Comparison of ENCODE assay signal across 12 mouse cellular contexts in genomic region chr13:93936455-93936854, GRCm38 (mm10).
A peak's percentile ranks its signal among the peaks of the same experiment; 100 is the strongest.
DNase-seq lines count a peak whose midpoint lies in the region; ATAC-seq and TF ChIP-seq lines count a peak whose summit lies in the region.
"Had no signal": no experiment of that assay in that cellular context is flagged by ENCODE, and none has a peak within 500 bp of the region (broad histone marks: within the 10 kb centered on the region; RNA-seq: fewer than 3 reads in every experiment).

No protein-coding gene starts in this region.

- no peak for DNase-seq in forebrain, postnatal 0 days
- peak; percentile 30 for DNase-seq in retina, postnatal 1 day
- no peak for DNase-seq in retina, embryonic 14.5 days (ENCODE audit: low spot score)
- peak; percentile 55 to 76 for DNase-seq in cerebellum, adult 2 months
- DNase-seq in kidney, postnatal 25 days: peak; percentile 93 to 95
- no peak for DNase-seq in urinary bladder, postnatal 25 days (ENCODE audit: low spot score)
- DNase-seq in left cerebral cortex, postnatal 36 days (ENCODE audit: low spot score in 2 of 2): no peak
- DNase-seq: liver, postnatal 0 days had no signal

- H3K27ac ChIP-seq in forebrain, embryonic 16.5 days (ENCODE audit: low read length): no peak overlapping the region
- H3K27ac ChIP-seq in forebrain, postnatal 0 days (ENCODE audit: low read depth, low read length): no peak overlapping the region
- no peak overlapping the region for H3K27ac ChIP-seq in cerebellum, adult 2 months (ENCODE audit: insufficient read depth, low read length)
- H3K27ac ChIP-seq: hindbrain, embryonic 14.5 days; left cerebral cortex, adult 2 months had no signal

- WGBS in forebrain, embryonic 16.5 days: 36% methylated on average over 6 of the region's 6 CpGs
- 29% methylated on average over 6 of the region's 6 CpGs for WGBS in forebrain, postnatal 0 days
- 8% methylated on average over 6 of the region's 6 CpGs for WGBS in cerebellum, adult 2 months

- TF ChIP-seq POLR2A in cerebellum, adult 2 months (IDR thresholded peaks at IDR 0.05; ENCODE audit: borderline replicate concordance, insufficient read depth, low read length): no peak

- intact Hi-C loops in left cerebral cortex, postnatal 36 days (cut with DNase I): loop anchor here (5.0 kb wide), 1 partner anchor 49 kb away; no protein-coding TSS in a partner anchor

- no peaks in the 10 kb centered on the region for H3K36me3 ChIP-seq in forebrain, embryonic 16.5 days (ENCODE audit: control insufficient read depth, insufficient read depth)
- H3K36me3 ChIP-seq in forebrain, postnatal 0 days (ENCODE audit: insufficient read depth): no peaks in the 10 kb centered on the region

- TF ChIP-seq CTCF in forebrain, postnatal 0 days (IDR thresholded peaks at IDR 0.05; ENCODE audit: low read depth): no peak
- TF ChIP-seq CTCF in cerebellum, adult 2 months (IDR thresholded peaks at IDR 0.05; ENCODE audit: borderline replicate concordance, insufficient read depth, low read depth, low read length): no peak

- no peak overlapping the region for H3K4me3 ChIP-seq in forebrain, embryonic 16.5 days (replicated peaks; ENCODE audit: low read length)
- no peak overlapping the region for H3K4me3 ChIP-seq in forebrain, postnatal 0 days (ENCODE audit: low read depth, low read length)
- H3K4me3 ChIP-seq in cerebellum, adult 2 months (replicated peaks; ENCODE audit: insufficient read depth, low read depth, low read length): no peak overlapping the region
- H3K4me3 ChIP-seq: left cerebral cortex, adult 2 months; megakaryocyte, embryonic 14.5 days had no signal

- H3K4me1 ChIP-seq in forebrain, embryonic 16.5 days (replicated peaks; ENCODE audit: control insufficient read depth, insufficient read depth, low read length): peaks cover 9% of the 10 kb centered on the region
- no peaks in the 10 kb centered on the region for H3K4me1 ChIP-seq in forebrain, postnatal 0 days (ENCODE audit: insufficient read depth)
- peaks cover 8% of the 10 kb centered on the region; the same call in 1 of the 2 replicates for H3K4me1 ChIP-seq in cerebellum, adult 2 months (ENCODE audit: control insufficient read depth, insufficient read depth, low read length)

- no peaks in the 10 kb centered on the region for H3K9me3 ChIP-seq in forebrain, embryonic 16.5 days (ENCODE audit: control insufficient read depth, low read length)
- no peaks in the 10 kb centered on the region for H3K9me3 ChIP-seq in forebrain, postnatal 0 days (ENCODE audit: low read length)
- H3K9me3 ChIP-seq: megakaryocyte, embryonic 14.5 days had no signal

- no peaks in the 10 kb centered on the region for H3K27me3 ChIP-seq in forebrain, embryonic 16.5 days (replicated peaks; ENCODE audit: control insufficient read depth, insufficient read depth, low read length)
- H3K27me3 ChIP-seq in forebrain, postnatal 0 days (ENCODE audit: insufficient read depth, low read length): no peaks in the 10 kb centered on the region
- H3K27me3 ChIP-seq in cerebellum, adult 2 months (ENCODE audit: control insufficient read depth, insufficient read depth, low read length): no peaks in the 10 kb centered on the region

- H3K4me2 ChIP-seq in forebrain, embryonic 16.5 days (ENCODE audit: low read length): no peak overlapping the region
- no peak overlapping the region for H3K4me2 ChIP-seq in forebrain, postnatal 0 days (ENCODE audit: low read depth)
- H3K4me2 ChIP-seq: hindbrain, embryonic 14.5 days had no signal

- ATAC-seq in forebrain, embryonic 16.5 days: 0 out of 2 replicates have a peak, but pooled peaks have one; percentile 38
- no peak for ATAC-seq in forebrain, postnatal 0 days
- ATAC-seq: liver, postnatal 0 days had no signal

- no peak overlapping the region for H3K9ac ChIP-seq in forebrain, embryonic 16.5 days (replicated peaks; ENCODE audit: low read depth, low read length)
- no peak overlapping the region for H3K9ac ChIP-seq in forebrain, postnatal 0 days
- H3K9ac ChIP-seq: hindbrain, embryonic 14.5 days; liver, postnatal 0 days had no signal

Comparison
In these comparisons a context has a peak if more than half of its experiments do, and no peak if none do; other contexts are left out.
1. DNase-seq: peak in retina, postnatal 1 day (single experiment), cerebellum, adult 2 months (2 of 2) and kidney, postnatal 25 days (2 of 2); none in forebrain, postnatal 0 days (single experiment), retina, embryonic 14.5 days (single experiment), urinary bladder, postnatal 25 days (single experiment) and left cerebral cortex, postnatal 36 days (0 of 2).